Mouse (Mus musculus): ENCODE results near the gene Prpf31.

- TF ChIP-seq CTCF (IDR thresholded peaks at IDR 0.05; ENCODE audit: low read depth, low read length), result no peak
- TF ChIP-seq POLR2A (IDR thresholded peaks at IDR 0.05; ENCODE audit: extremely low read depth, insufficient read depth, low read length), result no peak
Observed at GRCm38 (mm10) chr7:3614021-3614420, 15.8 kb upstream of the Prpf31 start.

Measured in liver, adult 2 months (tissue).